ENCODE assay signal across 8 mouse cellular contexts in the genomic region with DNA sequence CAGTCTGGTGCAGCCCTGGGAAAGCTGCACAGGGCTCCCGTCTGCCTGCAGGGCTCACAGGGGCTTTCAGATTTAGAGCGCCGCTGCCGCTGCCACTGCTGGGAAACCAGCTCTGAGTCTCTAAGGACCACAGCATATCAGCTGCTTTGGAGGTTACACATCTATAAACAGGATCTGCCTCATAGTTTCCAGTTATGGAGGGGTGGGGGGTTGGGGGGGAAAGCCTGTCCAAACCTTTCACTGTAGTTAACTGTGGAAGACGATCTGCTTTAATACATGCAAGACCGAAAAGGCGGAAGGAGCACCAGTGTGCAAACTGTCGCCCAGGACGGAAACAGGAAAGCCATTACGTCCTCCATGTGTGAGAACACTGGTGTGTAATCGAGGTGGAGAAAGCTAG. TPM values are rescaled to one million over a fixed set of nuclear protein-coding genes. Genes with fewer than 3 reads are reported as not detected.
DNase-seq lines count a peak whose midpoint lies in the region; ATAC-seq and TF ChIP-seq lines count a peak whose summit lies in the region.

No protein-coding gene starts in this region.

- peak; percentile 58; the same call in 1 of the 2 replicates for TF ChIP-seq EP300 in heart, adult 2 months (IDR thresholded peaks at IDR 0.05; ENCODE audit: insufficient read depth, low read depth, low read length)

- H3K9me3 ChIP-seq in midbrain, embryonic 14.5 days (ENCODE audit: control insufficient read depth, low read length): no peaks in the 10 kb centered on the region
- H3K9me3 ChIP-seq in midbrain, embryonic 10.5 days (replicated peaks): no peaks in the 10 kb centered on the region
- H3K9me3 ChIP-seq in kidney, embryonic 14.5 days (ENCODE audit: control insufficient read depth, low read length): no peaks in the 10 kb centered on the region
- no peaks in the 10 kb centered on the region for H3K9me3 ChIP-seq in forebrain, embryonic 16.5 days (ENCODE audit: control insufficient read depth, low read length)

- DNase-seq in midbrain, embryonic 14.5 days: peak; percentile 15
- DNase-seq in midbrain, embryonic 10.5 days (ENCODE audit: low spot score): no peak
- DNase-seq in heart, adult 2 months: peak; percentile 68 to 69
- DNase-seq in lung, postnatal 4 days: peak; percentile 57 to 73
- DNase-seq in frontal cortex, postnatal 25 days (ENCODE audit: low spot score in 2 of 2): no peak
- DNase-seq in yolk sac, embryonic 10.5 days (ENCODE audit: low spot score): no peak

- no peak overlapping the region for H3K4me2 ChIP-seq in midbrain, embryonic 14.5 days (ENCODE audit: low read length)
- no peak overlapping the region for H3K4me2 ChIP-seq in kidney, embryonic 14.5 days (replicated peaks; ENCODE audit: low read depth, low read length)
- H3K4me2 ChIP-seq in forebrain, embryonic 16.5 days (ENCODE audit: low read length): no peak overlapping the region

- intact Hi-C loops in heart, adult 2 months (cut with DNase I): loop anchor here (2.0 kb wide), 1 partner anchor 66 kb away; no protein-coding TSS in a partner anchor

- no peaks in the 10 kb centered on the region for H3K79me2 ChIP-seq in heart, adult 2 months (replicated peaks; ENCODE audit: control insufficient read depth, insufficient read depth, low read length)

- H3K27ac ChIP-seq in midbrain, embryonic 14.5 days (replicated peaks; ENCODE audit: low read depth, low read length): no peak overlapping the region
- no peak overlapping the region for H3K27ac ChIP-seq in midbrain, embryonic 10.5 days (replicated peaks)
- H3K27ac ChIP-seq in heart, adult 2 months: peak overlapping the region; percentile 78
- peak overlapping the region; percentile 47; the same call in 1 of the 2 replicates for H3K27ac ChIP-seq in kidney, embryonic 14.5 days (ENCODE audit: low read depth, low read length)
- H3K27ac ChIP-seq in forebrain, embryonic 16.5 days (ENCODE audit: low read length): no peak overlapping the region

- H3K4me3 ChIP-seq in midbrain, embryonic 14.5 days (replicated peaks; ENCODE audit: low read depth, low read length): no peak overlapping the region
- H3K4me3 ChIP-seq in midbrain, embryonic 10.5 days: no peak overlapping the region
- H3K4me3 ChIP-seq in heart, adult 2 months: peak overlapping the region; percentile 26
- H3K4me3 ChIP-seq in kidney, embryonic 14.5 days (ENCODE audit: low read length): no peak overlapping the region
- H3K4me3 ChIP-seq in forebrain, embryonic 16.5 days (replicated peaks; ENCODE audit: low read length): no peak overlapping the region

- ATAC-seq in midbrain, embryonic 14.5 days (ENCODE audit: low FRiP score, low TSS enrichment): no peak
- ATAC-seq in kidney, embryonic 14.5 days (ENCODE audit: low FRiP score, low TSS enrichment): no peak
- no peak for ATAC-seq in forebrain, embryonic 16.5 days

- peak; percentile 43; the same call in 1 of the 2 replicates for TF ChIP-seq POLR2A in heart, adult 2 months (IDR thresholded peaks at IDR 0.05; ENCODE audit: insufficient read depth, low read depth, low read length)

- TF ChIP-seq CTCF in heart, adult 2 months (IDR thresholded peaks at IDR 0.05): peak; percentile 8; the same call in 1 of the 2 replicates

- 77% methylated on average over 11 of the region's 11 CpGs for WGBS in midbrain, embryonic 14.5 days
- 87% methylated on average over 11 of the region's 11 CpGs for whole genome bisulfite sequencing in midbrain, embryonic 10.5 days
- 21% methylated on average over 11 of the region's 11 CpGs for WGBS in heart, adult 2 months
- WGBS in kidney, embryonic 14.5 days: 47% methylated on average over 11 of the region's 11 CpGs
- WGBS in forebrain, embryonic 16.5 days: 68% methylated on average over 11 of the region's 11 CpGs

- no peaks in the 10 kb centered on the region for H3K36me3 ChIP-seq in midbrain, embryonic 14.5 days (ENCODE audit: control insufficient read depth, insufficient read depth, low read length)
- no peaks in the 10 kb centered on the region for H3K36me3 ChIP-seq in midbrain, embryonic 10.5 days
- no peaks in the 10 kb centered on the region for H3K36me3 ChIP-seq in heart, adult 2 months (ENCODE audit: control insufficient read depth, insufficient read depth, low read length)
- no peaks in the 10 kb centered on the region for H3K36me3 ChIP-seq in kidney, embryonic 14.5 days (ENCODE audit: control insufficient read depth, insufficient read depth, low read length)
- no peaks in the 10 kb centered on the region for H3K36me3 ChIP-seq in forebrain, embryonic 16.5 days (ENCODE audit: control insufficient read depth, insufficient read depth)

- H3K27me3 ChIP-seq in midbrain, embryonic 14.5 days (ENCODE audit: control insufficient read depth, insufficient read depth, low read length): no peaks in the 10 kb centered on the region
- no peaks in the 10 kb centered on the region for H3K27me3 ChIP-seq in midbrain, embryonic 10.5 days (ENCODE audit: low read depth, poor library complexity, severe bottlenecking)
- H3K27me3 ChIP-seq in heart, adult 2 months (ENCODE audit: control insufficient read depth, insufficient read depth, low read length): no peaks in the 10 kb centered on the region
- no peaks in the 10 kb centered on the region for H3K27me3 ChIP-seq in kidney, embryonic 14.5 days (ENCODE audit: control insufficient read depth, insufficient read depth, low read length)
- H3K27me3 ChIP-seq in forebrain, embryonic 16.5 days (replicated peaks; ENCODE audit: control insufficient read depth, insufficient read depth, low read length): no peaks in the 10 kb centered on the region

- H3K4me1 ChIP-seq in midbrain, embryonic 14.5 days (ENCODE audit: control insufficient read depth, insufficient read depth, low read length): no peaks in the 10 kb centered on the region
- no peaks in the 10 kb centered on the region for H3K4me1 ChIP-seq in midbrain, embryonic 10.5 days
- peaks cover 2% of the 10 kb centered on the region for H3K4me1 ChIP-seq in heart, adult 2 months (ENCODE audit: control insufficient read depth, insufficient read depth, low read length)
- peaks cover 3% of the 10 kb centered on the region; the same call in 1 of the 2 replicates for H3K4me1 ChIP-seq in kidney, embryonic 14.5 days (ENCODE audit: control insufficient read depth, insufficient read depth, low read length)
- no peaks in the 10 kb centered on the region for H3K4me1 ChIP-seq in forebrain, embryonic 16.5 days (replicated peaks; ENCODE audit: control insufficient read depth, insufficient read depth, low read length)

- no peak overlapping the region for H3K9ac ChIP-seq in midbrain, embryonic 14.5 days (replicated peaks; ENCODE audit: low read length)
- no peak overlapping the region for H3K9ac ChIP-seq in heart, adult 2 months (ENCODE audit: low read depth, low read length)
- no peak overlapping the region for H3K9ac ChIP-seq in kidney, embryonic 14.5 days (ENCODE audit: low read depth, low read length)
- H3K9ac ChIP-seq in forebrain, embryonic 16.5 days (replicated peaks; ENCODE audit: low read depth, low read length): no peak overlapping the region

RNA-seq across cellular contexts. Expression of gene Filip1l, which starts 40.3 kb away (rescaled TPM):
- polyA plus RNA-seq in midbrain, embryonic 14.5 days (2014; fragmentation: Nextera tagmentation; extraction: Ambion mirVana): 1.4 and 3.0 TPM in 2 replicates
- polyA plus RNA-seq in midbrain, embryonic 10.5 days (2016; fragmentation: Nextera tagmentation; extraction: Ambion mirVana): 6.7 and 7.0 TPM in 2 replicates
- total RNA-seq in heart, adult 2 months (2021): 10 to 100 TPM; 35.0 to 36.3 TPM
- polyA plus RNA-seq in heart, adult 2 months (2012; rRNA removed): 9.2 and 19.5 TPM in 2 replicates
- polyA plus RNA-seq in kidney, embryonic 14.5 days (2014; fragmentation: Nextera tagmentation; extraction: Ambion mirVana): 16.3 and 21.1 TPM in 2 replicates
- polyA plus RNA-seq in forebrain, embryonic 16.5 days (2015; fragmentation: Nextera tagmentation; extraction: Ambion mirVana): 2.2 and 2.8 TPM in 2 replicates

Comparison
In these comparisons a context has a peak if more than half of its experiments do, and no peak if none do; other contexts are left out.
1. DNase-seq: peak in midbrain, embryonic 14.5 days (single experiment), heart, adult 2 months (2 of 2) and lung, postnatal 4 days (2 of 2); none in midbrain, embryonic 10.5 days (single experiment), frontal cortex, postnatal 25 days (0 of 2) and yolk sac, embryonic 10.5 days (single experiment).
2. H3K27ac ChIP-seq: peak in heart, adult 2 months (single experiment) and kidney, embryonic 14.5 days (single experiment); none in midbrain, embryonic 14.5 days (single experiment), midbrain, embryonic 10.5 days (single experiment) and forebrain, embryonic 16.5 days (single experiment).